Mouse (Mus musculus) heart, embryonic 12.5 days (tissue): ENCODE measurements at regions not wholly inside any gene's neighbourhood (a gene's known extent, or its start where the extent isn't known, plus 50 kb on each side); places are given as distances from the start of the nearest gene placed in this dataset.
"Not testable (repeated sequence)": the region's sequence is repeated elsewhere in the genome, so short reads cannot be mapped to it uniquely, and the experiment has no call there.

Experiments
- ATAC-seq: fragments of 200-750 bp; cut with Nextera tagmentation; 2 replicates; pipeline ENCODE4 v1.8.0; 2017; ENCODE audit warnings: moderate TSS enrichment, moderate library complexity; ENCODE audit not compliant: insufficient number of reproducible peaks, low FRiP score
- H3K27ac ChIP-seq: fragments of 300-500 bp; sonication (generic); 2 replicates; pipeline ENCODE4 v1.5.1; 2016; ENCODE audit warnings: mild to moderate bottlenecking, moderate library complexity; ENCODE audit not compliant: poor library complexity, severe bottlenecking
- H3K27me3 ChIP-seq: fragments of 300-500 bp; sonication (generic); replicated peaks from 2 replicates; pipeline ENCODE4 v1.6.1; 2016; ENCODE audit warnings: mild to moderate bottlenecking, moderate library complexity
- H3K36me3 ChIP-seq: fragments of 300-500 bp; sonication (generic); 2 replicates; pipeline ENCODE4 v1.6.1; 2016; ENCODE audit warnings: mild to moderate bottlenecking, moderate library complexity
- H3K4me1 ChIP-seq: fragments of 300-500 bp; sonication (generic); replicated peaks from 2 replicates; pipeline ENCODE4 v1.6.1; 2016; ENCODE audit warnings: mild to moderate bottlenecking
- H3K4me2 ChIP-seq: fragments of 300-500 bp; sonication (generic); 2 replicates; pipeline ENCODE4 v1.6.1; 2016; ENCODE audit warnings: mild to moderate bottlenecking, moderate library complexity
- H3K4me3 ChIP-seq: fragments of 300-500 bp; sonication (generic); 2 replicates; pipeline ENCODE4 v1.5.1; 2016; ENCODE audit warnings: mild to moderate bottlenecking
- H3K9ac ChIP-seq: fragments of 300-500 bp; sonication (generic); 2 replicates; pipeline ENCODE4 v1.6.1; 2016; ENCODE audit warnings: mild to moderate bottlenecking, moderate library complexity
- H3K9me3 ChIP-seq: fragments of 300-500 bp; sonication (generic); replicated peaks from 2 replicates; pipeline ENCODE4 v1.6.1; 2016; ENCODE audit warnings: mild to moderate bottlenecking, moderate library complexity
- WGBS: fragments of 180-500 bp; shearing (Covaris S2); methylation state at CpG from one replicate; pipeline ENCODE4 v1.1.7; 2016; 5-methylcytosine and 5-hydroxymethylcytosine counted together

DNA sequence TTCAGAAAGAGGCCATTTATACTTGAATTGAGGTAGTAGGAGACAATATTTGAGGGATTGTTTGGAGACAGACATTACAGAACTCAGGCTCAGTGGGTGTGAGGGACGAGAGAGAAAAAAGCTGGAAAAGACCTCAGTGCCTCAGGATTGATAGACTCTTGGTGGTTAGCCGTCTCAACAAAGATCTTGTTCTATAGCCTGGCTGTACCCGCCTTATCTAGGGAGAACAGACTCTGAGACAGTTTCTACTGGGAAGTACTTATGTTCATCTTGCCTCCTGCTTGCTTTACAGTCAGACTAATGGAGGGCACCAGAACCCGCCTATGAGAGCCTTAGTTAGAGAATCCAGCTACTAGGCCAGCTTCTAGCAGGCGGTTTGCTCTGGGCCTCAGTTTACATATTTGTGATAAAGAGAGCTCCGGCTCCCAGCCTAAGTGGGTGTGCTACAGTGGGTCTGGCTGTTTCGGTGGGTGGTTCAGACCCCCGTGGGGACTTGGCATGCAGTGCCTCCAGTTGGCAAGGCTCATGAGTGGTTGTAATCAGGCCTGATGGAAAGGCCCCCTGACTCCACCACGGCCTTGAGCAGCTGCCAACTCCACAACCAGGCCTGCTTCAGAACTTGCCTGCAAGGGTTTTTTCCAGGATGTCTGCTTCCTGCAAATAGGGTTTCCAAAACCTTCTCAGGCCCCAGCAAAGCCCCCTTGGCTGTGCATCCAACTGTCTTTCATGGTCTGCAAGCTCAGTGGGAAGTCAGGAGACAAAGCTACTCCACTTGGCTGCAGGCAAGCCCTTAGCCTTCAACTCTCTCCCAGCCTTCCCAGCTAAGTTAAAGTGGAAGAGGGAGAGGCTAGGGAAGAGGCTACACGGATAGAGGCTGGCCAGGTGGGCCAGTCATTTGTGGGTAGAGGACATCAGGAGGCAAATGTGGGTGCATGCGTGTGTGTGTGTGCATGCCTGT is 124.1 kb downstream of the Zfp36l1 start:
- Histone ChIP-seq H3K27ac (peak overlapping the region; percentile 76), H3K36me3 (no peaks in the 10 kb centered on the region), H3K9ac (peak overlapping the region; percentile 24; the same call in 1 of the 2 replicates), H3K4me2 (no peak overlapping the region), H3K27me3 (no peaks in the 10 kb centered on the region), H3K4me1 (peaks cover 75% of the 10 kb centered on the region), H3K4me3 (no peak overlapping the region), H3K9me3 (no peaks in the 10 kb centered on the region)
- 58% methylated on average over 11 of the region's 11 CpGs for whole genome bisulfite sequencing
- ATAC-seq, result peak; percentile 48; the same call in 1 of the 2 replicates

DNA sequence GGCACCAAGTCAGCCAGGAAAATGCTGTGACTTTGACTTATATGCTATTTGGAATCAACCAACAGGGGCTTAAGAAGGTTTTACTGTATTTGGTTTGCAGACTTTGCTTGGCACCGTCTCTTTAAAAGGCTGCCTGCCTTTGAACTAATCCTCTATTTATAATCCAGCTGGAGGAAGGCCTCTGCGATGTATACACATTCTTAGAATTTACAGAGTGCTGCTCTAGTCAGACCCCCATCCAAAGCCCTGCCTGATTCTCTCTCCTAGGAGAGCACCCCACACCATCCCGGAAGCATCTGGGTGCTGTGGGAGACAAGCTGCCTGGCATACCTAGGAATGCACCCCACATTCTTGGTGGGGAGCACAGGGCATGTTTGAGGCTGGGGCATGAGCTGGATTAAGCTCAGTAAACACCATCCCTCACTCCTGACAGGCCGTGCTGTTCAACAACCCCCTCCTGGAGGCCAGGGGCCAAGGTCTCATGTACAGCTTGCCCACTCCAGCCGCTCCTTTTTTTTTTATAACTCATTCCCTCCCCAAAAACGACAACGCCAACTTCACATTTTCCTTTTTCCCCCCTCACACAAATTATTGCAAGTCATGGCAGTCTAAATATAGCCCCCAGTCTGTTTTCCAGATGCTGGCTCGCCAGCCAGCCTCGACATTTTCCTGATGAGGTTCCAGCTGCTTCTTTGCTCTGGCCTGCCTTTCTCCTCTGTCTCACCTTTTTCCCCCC is 126.4 kb downstream of the Zfp36l1 start:
- 32% methylated on average over 9 of the region's 9 CpGs for WGBS
- Histone ChIP-seq H3K9ac (no peak overlapping the region; the same call in 1 of the 2 replicates), H3K4me1 (peaks cover 71% of the 10 kb centered on the region), H3K9me3 (no peaks in the 10 kb centered on the region), H3K27ac (peak overlapping the region; percentile 84), H3K27me3 (no peaks in the 10 kb centered on the region), H3K4me2 (no peak overlapping the region), H3K36me3 (no peaks in the 10 kb centered on the region), H3K4me3 (no peak overlapping the region)
- ATAC-seq, result no peak

DNA sequence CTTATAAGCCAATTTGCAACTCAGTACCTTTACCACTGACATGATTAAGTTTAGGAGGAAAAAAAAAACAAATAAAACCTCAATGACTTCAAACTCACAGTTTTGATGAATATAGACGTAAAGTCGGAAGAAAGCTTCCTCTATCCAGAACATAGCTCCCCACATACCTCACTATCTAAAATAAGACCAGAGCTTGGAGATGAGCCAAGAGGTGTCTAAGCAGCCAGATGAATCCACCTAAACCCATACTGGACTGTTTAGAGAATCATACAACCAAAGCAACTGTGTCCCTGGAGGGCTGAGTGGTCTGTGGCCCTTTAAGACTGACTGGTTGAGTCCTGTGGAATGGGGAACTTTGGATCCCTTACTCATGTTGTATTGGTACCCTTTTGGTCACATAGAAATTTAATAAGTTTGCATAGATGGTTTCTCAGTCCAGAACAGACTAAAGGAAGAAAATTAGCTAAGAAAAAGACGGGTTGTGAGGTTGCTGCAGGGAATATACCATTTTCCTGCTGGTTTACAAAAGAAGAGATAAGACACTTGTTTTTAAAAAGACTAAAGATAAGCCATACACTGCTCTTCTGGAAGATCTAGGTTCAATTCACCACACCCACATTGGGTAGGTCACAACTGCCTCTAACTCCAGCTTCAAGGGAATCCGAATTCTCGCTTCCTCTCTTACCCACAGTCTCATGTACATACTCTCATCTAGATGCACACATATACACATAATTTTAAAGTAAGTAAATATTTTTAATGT is 127.6 kb downstream of the Zfp36l1 start:
- H3K27ac ChIP-seq, result peak overlapping the region; percentile 51; the same call in 1 of the 2 replicates
- H3K4me1 ChIP-seq, result peaks cover 61% of the 10 kb centered on the region
- no peaks in the 10 kb centered on the region for H3K36me3 ChIP-seq
- 48% methylated on average over 5 of the region's 5 CpGs for WGBS
- H3K4me2 ChIP-seq, result no peak overlapping the region
- ATAC-seq, result peak; percentile 12; the same call in 1 of the 2 replicates
- H3K27me3 ChIP-seq, result no peaks in the 10 kb centered on the region
- no peak overlapping the region for H3K9ac ChIP-seq
- H3K4me3 ChIP-seq, result no peak overlapping the region
- no peaks in the 10 kb centered on the region for H3K9me3 ChIP-seq

DNA sequence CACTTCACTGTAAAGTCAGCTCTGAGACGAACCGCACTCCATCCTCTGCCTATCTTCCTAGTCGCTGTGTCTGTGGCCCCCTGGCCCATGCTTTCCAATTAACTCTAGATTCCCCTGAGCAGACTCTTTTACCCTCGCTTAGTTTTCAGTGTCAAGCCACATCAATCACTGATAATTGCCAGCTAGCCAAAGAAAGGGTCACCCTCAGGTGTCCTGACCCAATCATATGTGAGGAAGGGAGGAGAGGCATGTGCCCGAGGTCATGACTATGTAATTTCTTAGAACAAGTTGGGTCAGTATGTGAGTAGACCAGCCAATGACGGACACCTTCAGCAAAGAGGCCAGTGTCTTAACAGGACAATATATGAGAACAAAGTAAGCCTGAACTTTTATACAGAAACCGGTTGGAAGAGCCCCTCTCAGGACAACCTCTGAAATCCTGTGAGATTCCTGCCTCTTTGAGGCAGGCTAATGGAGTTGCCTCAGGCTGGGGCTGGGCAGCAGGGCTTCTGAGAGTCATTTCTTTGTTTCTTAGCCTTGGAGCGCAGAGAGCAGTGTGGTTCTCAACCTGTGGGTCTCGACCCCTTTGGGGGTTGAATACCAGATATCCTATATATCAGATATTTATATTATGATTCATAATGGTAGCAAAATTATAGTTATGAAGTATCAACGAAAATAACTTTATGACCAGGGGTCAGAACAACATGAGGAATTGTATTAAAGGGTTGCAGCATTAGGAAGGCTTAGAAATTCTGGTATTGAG is 128.6 kb downstream of the Zfp36l1 start:
- ATAC-seq, result no peak
- peak overlapping the region; percentile 29 for H3K27ac ChIP-seq
- WGBS, result 55% methylated on average over 10 of the region's 10 CpGs

DNA sequence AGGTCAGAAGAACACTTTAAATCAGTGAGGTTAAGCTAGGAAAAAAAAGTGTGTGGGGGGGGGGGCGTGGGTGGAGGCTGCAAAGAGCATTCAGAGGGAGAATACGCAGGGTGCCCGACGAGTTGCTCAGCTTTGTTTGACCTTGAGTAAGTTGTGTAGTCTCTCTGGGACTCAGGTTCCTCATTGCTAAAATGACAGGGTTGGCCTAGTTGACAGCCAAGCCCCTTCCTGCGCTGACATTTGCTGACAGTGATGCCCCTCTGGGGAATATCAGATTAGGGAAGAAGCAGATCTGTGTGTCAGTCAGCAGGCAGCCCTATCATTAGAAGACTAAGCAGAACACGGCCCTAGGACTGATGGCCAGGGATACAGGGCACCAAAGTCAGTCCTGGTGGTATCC is 129.6 kb downstream of the Zfp36l1 start:
- 44% methylated on average over 6 of the region's 6 CpGs for WGBS

More for the DNA sequence above, 128.6 kb downstream of the Zfp36l1 start:
- Histone ChIP-seq H3K9me3 (no peaks in the 10 kb centered on the region), H3K27me3 (no peaks in the 10 kb centered on the region), H3K4me3 (no peak overlapping the region), H3K4me2 (no peak overlapping the region), H3K4me1 (peaks cover 51% of the 10 kb centered on the region), H3K36me3 (no peaks in the 10 kb centered on the region), H3K9ac (no peak overlapping the region)

DNA sequence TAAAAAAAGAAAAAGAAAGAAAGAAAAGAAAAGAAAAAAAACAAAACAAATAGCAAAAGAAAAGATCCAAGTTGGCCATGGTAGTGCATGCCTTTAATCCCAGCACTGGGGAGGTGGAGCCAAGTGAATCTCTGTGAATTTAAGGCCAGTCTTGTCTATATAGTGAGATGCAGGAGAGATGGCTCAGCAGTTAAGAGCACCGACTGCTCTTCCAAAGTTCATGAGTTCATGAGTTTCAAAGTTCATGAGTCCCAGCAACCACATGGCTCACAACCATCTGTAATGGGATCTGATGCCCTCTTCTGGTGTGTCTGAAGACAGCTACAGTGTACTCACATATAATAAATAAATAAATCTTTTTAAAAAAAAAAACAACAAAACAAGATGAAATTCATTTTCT is 130.3 kb downstream of the Zfp36l1 start:
- H3K27ac ChIP-seq, result not testable (repeated sequence)

More for the DNA sequence above, 129.6 kb downstream of the Zfp36l1 start:
- ATAC-seq, result no peak
- H3K9ac ChIP-seq, result no peak overlapping the region
- no peak overlapping the region for H3K4me2 ChIP-seq
- H3K27me3 ChIP-seq, result no peaks in the 10 kb centered on the region
- H3K36me3 ChIP-seq, result no peaks in the 10 kb centered on the region
- peaks cover 42% of the 10 kb centered on the region for H3K4me1 ChIP-seq
- no peak overlapping the region for H3K4me3 ChIP-seq
- no peaks in the 10 kb centered on the region for H3K9me3 ChIP-seq
- H3K27ac ChIP-seq, result no peak overlapping the region

DNA sequence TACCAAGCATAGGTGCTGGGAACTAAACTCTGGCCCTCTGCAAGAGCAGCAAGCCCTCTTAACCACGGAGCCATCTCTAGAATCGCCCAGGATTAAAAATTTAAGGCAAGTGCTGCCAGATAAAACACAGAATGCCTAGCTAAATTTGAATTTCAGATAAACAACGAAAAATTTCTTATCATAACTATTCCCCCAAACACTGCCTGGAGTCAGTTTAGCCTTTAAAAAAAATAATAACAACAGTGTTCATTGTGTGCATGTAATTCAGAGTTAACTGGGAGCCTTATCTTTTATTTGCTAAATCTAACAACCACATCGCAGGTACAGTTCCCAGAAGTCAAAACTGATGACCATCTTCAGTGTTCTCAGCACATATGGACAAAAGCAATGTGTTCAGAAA is 132.1 kb downstream of the Zfp36l1 start:
- Histone ChIP-seq H3K4me1 (peaks cover 31% of the 10 kb centered on the region), H3K4me2 (no peak overlapping the region), H3K27ac (no peak overlapping the region), H3K9me3 (no peaks in the 10 kb centered on the region), H3K4me3 (no peak overlapping the region), H3K27me3 (no peaks in the 10 kb centered on the region), H3K9ac (no peak overlapping the region), H3K36me3 (no peaks in the 10 kb centered on the region)
- ATAC-seq, result no peak
- 50% methylated on average over 4 of the region's 4 CpGs for WGBS

More for the DNA sequence above, 130.3 kb downstream of the Zfp36l1 start:
- not testable (repeated sequence) for H3K4me3 ChIP-seq, H3K9ac ChIP-seq, H3K27me3 ChIP-seq, H3K36me3 ChIP-seq, H3K4me2 ChIP-seq, H3K9me3 ChIP-seq, ATAC-seq
- H3K4me1 ChIP-seq, result peaks cover 42% of the 10 kb centered on the region
- WGBS, result 71% methylated on average over 1 of the region's 1 CpGs

DNA sequence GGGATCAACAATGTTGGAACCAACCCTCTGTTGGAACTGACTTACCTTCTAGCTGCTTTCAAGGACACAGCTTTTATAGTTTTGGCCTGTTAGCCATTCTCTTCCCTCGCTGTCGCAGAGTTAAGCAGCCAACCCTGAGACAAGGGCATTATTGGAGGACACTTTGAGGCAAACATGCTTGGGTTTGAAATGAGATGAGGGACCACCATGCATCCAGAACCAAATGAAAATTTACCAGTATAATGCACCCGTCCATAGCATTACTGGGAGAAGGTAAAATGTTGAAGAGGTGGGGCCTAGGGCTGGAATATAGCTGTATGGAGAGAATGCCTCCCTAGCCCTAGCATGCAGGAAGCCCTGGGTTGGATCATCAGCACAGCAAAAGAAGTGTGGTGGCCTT is 135.7 kb downstream of the Zfp36l1 start:
- Histone ChIP-seq H3K4me3 (no peak overlapping the region), H3K4me1 (peaks cover 29% of the 10 kb centered on the region), H3K4me2 (no peak overlapping the region), H3K9me3 (0 out of 2 replicates have a peak, but pooled peaks cover 2% of the 10 kb centered on the region), H3K27ac (no peak overlapping the region), H3K9ac (no peak overlapping the region), H3K27me3 (no peaks in the 10 kb centered on the region), H3K36me3 (no peaks in the 10 kb centered on the region)
- WGBS, result 96% methylated on average over 3 of the region's 3 CpGs
- no peak for ATAC-seq

DNA sequence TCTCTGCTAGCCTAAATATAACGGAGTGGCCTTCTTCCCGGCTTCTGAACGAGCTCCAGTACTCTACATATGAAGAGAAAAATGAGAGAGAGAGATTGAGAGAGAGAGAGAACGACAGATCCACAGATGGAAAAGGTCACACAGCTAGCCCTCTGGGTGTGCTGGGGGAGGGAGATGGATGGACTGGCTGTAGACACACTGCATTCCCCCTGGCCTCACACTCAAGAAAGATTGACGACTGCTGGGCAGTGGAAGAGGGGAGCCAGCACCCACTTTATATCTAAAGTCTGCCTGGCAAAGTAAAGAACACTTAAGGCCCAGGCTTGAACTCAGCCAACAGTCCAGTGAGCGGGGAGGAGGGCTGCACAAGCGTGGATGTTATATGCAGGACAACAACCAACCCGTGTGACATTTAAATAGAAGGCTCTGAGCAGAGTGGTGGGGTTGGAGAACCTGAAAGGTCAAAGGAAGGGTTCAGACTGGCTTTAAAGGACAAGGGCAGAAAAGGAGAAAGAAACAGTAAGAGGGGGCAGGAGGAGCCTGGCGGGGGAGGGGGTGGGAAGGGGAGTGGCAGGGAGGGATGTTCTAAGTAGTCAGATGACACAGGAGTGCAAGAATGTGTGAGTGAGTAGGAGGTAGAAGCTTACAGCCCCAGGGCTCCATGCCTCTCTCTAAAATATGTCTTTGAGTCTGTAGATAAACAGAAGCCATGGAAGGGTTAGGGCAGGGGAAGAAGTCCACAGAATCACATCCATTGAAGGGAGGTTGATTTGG is 137.2 kb downstream of the Zfp36l1 start:
- ATAC-seq, result no peak
- Histone ChIP-seq H3K4me1 (peaks cover 40% of the 10 kb centered on the region), H3K27me3 (no peaks in the 10 kb centered on the region), H3K36me3 (no peaks in the 10 kb centered on the region), H3K9me3 (0 out of 2 replicates have a peak, but pooled peaks cover 2% of the 10 kb centered on the region), H3K4me2 (no peak overlapping the region), H3K9ac (no peak overlapping the region), H3K27ac (peak overlapping the region; percentile 49), H3K4me3 (no peak overlapping the region)
- 48% methylated on average over 9 of the region's 9 CpGs for WGBS

DNA sequence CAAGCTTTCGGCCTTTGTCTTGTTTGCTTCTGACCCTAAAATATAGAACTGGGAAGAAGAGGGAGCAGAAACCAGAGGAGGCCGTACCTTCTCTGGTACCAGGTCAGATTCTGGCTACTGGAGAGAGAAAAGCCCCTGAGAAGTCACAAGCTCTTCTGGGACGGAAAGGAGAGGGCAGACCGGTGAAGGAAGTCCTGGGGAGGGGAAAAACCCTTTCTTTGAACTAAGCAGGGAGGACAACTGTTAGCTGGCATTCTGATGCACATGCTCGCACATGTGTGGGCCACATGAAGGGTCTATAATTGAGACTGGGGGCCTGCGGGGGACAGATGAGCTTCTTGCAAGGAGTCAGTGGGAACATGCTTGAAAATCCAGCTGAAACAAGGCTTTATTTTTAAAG is 137.8 kb downstream of the Zfp36l1 start:
- H3K27ac ChIP-seq, result peak overlapping the region; percentile 49
- no peaks in the 10 kb centered on the region for H3K27me3 ChIP-seq
- no peak overlapping the region for H3K9ac ChIP-seq
- no peak for ATAC-seq
- no peaks in the 10 kb centered on the region for H3K36me3 ChIP-seq
- 0 out of 2 replicates have a peak, but pooled peaks cover 2% of the 10 kb centered on the region for H3K9me3 ChIP-seq
- H3K4me3 ChIP-seq, result no peak overlapping the region
- peaks cover 47% of the 10 kb centered on the region for H3K4me1 ChIP-seq
- 69% methylated on average over 6 of the region's 6 CpGs for WGBS
- no peak overlapping the region for H3K4me2 ChIP-seq
